Mouse (Mus musculus): ENCODE results near the gene Tpd52l1.
"Not testable (repeated sequence)": the region's sequence is repeated elsewhere in the genome, so short reads cannot be mapped to it uniquely, and the experiment has no call there.

Tpd52l1 gene

GRCm38 (mm10) chr10:31445291-31446124 lies at the start of gene Tpd52l1:
Gene Tpd52l1 (minus strand): TSS chr10:31445958.
- DNase-seq = peak; percentile 87 to 89

GRCm38 (mm10) chr10:31494296-31494695 lies 48.5 kb upstream of the Tpd52l1 start:
- DNase-seq = no peak

GRCm38 (mm10) chr10:31467043-31467898 lies 21.5 kb upstream of the Tpd52l1 start:
- DNase-seq = no peak

- DNase-seq = no peak
Observed at GRCm38 (mm10) chr10:31465840-31466541, 20.2 kb upstream of the Tpd52l1 start.

GRCm38 (mm10) chr10:31465424-31465823 lies 19.7 kb upstream of the Tpd52l1 start:
- DNase-seq = no peak

GRCm38 (mm10) chr10:31463044-31463443 lies 17.3 kb upstream of the Tpd52l1 start:
- DNase-seq = no peak

GRCm38 (mm10) chr10:31456806-31457205 lies 11.0 kb upstream of the Tpd52l1 start:
- DNase-seq = no peak

GRCm38 (mm10) chr10:31447083-31447482 lies 1.3 kb upstream of the Tpd52l1 start:
- no peak for DNase-seq

- no peak for DNase-seq
Observed at GRCm38 (mm10) chr10:31444206-31444605, 1.6 kb downstream of the Tpd52l1 start.

- DNase-seq = no peak
Observed at GRCm38 (mm10) chr10:31441491-31441890, 4.3 kb downstream of the Tpd52l1 start.

GRCm38 (mm10) chr10:31436047-31436446 lies 9.7 kb downstream of the Tpd52l1 start:
- no peak for DNase-seq

- DNase-seq = no peak
Observed at GRCm38 (mm10) chr10:31417956-31418355, 27.8 kb downstream of the Tpd52l1 start.

GRCm38 (mm10) chr10:31392990-31393389 lies 52.8 kb downstream of the Tpd52l1 start:
- DNase-seq = no peak

- no peak for DNase-seq
Observed at GRCm38 (mm10) chr10:31390777-31391395, 54.9 kb downstream of the Tpd52l1 start.

- DNase-seq = not testable (repeated sequence)
Observed at GRCm38 (mm10) chr10:31388566-31388965, 57.2 kb downstream of the Tpd52l1 start.

- not testable (repeated sequence) for DNase-seq
Observed at GRCm38 (mm10) chr10:31370200-31370599, 75.6 kb downstream of the Tpd52l1 start.

GRCm38 (mm10) chr10:31359749-31360148 lies 86.0 kb downstream of the Tpd52l1 start:
- no peak for DNase-seq

GRCm38 (mm10) chr10:31354886-31355461 lies 90.8 kb downstream of the Tpd52l1 start:
- no peak for DNase-seq

GRCm38 (mm10) chr10:31354141-31354540 lies 91.6 kb downstream of the Tpd52l1 start:
- DNase-seq = no peak

- DNase-seq = no peak
Observed at GRCm38 (mm10) chr10:31352845-31353427, 92.8 kb downstream of the Tpd52l1 start.

- DNase-seq = no peak
Observed at GRCm38 (mm10) chr10:31351056-31351455, 94.7 kb downstream of the Tpd52l1 start.

GRCm38 (mm10) chr10:31346401-31346800 lies 99.4 kb downstream of the Tpd52l1 start:
- no peak for DNase-seq

Data from lung, postnatal 4 days (tissue).